Mouse (Mus musculus) B cell, adult 67 days (primary cell): Measurements from ENCODE around the gene Olfr669. TPM values are rescaled to one million over a fixed set of nuclear protein-coding genes. Genes with fewer than 3 reads are reported as not detected.

Experiments used
- total RNA-seq, 2 experiments: library from RNA; stranded (reverse); gene quantifications; 4 replicates each; pipeline ENCODE4 v1.2.4; 2023

Olfr669 gene
- total RNA-seq, result not detected

DNA sequence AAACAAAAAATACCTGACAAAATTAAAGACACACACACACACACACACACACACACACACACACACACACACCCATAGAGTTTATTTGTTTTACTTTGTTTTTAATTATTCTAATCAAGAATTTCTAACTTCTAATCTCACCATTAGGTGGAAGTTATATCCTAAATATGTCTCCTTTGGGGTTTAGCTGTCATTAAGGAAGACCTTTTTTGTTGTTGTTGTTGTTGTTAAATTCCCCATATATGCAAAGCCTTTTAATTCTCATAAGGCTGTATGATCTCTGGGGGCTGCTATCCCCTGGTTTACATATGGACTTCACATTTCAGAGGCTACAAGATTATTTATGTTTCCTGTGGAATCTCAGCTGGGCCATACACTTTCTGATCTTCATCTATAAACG is at the start of gene Olfr669:
TSS of gene Olfr669 (plus strand) at position 301 of the 400 bp plus-strand sequence.

DNA sequence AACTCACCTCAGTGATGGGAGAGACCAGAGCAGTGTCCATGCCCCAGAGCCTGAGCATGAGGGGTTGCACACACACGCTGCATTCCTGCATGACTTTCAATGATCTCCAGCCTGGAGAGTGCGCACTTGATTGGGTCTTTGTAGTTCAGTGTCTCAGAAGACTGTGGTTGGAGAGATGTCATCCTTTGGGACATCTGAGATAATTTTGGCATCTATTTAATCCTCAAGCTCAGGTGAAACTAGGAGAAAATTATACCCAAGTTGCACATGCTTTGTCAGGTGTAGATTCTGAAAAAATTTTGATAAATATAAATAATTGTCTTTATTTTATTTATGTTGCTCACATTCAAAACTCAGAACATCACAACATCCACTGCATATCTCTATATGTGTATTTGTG is 38.2 kb upstream of the Olfr669 start, which contains the start of gene Olfr666:
TSS of gene Olfr666 (minus strand) at position 101 of the 400 bp plus-strand sequence.

DNA sequence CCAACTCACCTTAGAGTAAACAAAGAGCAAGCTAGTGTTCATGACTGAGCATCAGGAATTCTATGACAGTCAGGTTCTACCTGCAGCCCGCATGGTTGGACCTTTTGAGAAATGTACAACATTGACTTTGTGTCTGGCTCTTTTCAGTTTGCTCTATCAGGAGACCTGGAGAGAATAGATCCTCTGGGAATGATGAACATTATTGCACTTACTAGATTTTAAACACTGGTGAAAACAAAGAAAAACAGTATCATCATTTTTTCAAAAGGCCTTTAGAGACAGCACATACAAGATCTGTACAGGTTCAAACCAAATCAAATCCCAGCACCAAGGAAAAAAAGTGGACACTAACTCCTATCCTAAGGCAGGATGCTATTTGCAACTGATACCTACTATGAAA is 12.7 kb upstream of the Olfr669 start, which contains the start of gene Olfr667:
TSS of gene Olfr667 (minus strand) at position 101 of the 400 bp plus-strand sequence.

DNA sequence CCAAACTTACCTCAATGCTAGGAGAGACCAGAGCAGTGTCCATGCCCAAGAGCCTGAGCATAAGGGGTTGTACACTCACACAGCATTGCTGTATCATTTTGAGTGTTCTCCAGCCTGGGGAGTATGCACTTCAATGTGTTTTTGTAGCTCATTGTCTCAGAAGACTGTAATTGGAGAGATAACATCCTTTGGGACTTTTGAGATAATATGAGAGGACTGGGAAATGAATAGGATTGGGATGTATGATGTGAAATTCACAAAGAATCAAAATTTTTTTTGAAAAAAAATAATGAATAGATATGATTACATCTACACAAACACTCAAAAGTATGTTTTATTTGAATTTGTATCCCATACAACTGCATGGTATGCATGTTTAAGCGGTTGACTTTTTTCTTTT is 6.1 kb upstream of the Olfr669 start, which contains the start of gene Olfr668:
TSS of gene Olfr668 (minus strand) at position 101 of the 400 bp plus-strand sequence.

GRCm38 (mm10) chr7:104962520-104962919 is 28.5 kb downstream of the Olfr669 start, which contains the start of gene Olfr670:
Olfr670 (minus strand) TSS chr7:104962620.

DNA sequence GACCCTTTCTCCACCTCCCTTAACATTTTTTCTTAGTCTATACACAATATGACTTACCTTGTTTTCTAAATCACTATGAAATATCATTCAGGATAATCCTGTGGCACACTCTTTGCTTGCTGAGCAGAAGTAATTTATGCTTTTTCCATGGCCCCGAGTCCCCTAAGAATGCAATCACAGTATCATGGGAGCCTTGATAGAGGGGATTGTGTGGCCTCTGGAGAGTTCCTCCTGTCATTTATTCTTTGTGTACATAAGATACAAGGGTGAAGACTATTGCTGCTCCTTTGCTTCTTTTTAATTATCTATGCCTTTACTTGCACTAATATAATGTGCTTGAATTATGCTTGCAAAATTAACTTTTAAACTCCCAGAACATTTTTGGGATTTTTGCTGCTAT is 45.0 kb downstream of the Olfr669 start, which contains the start of gene Olfr671:
TSS of gene Olfr671 (minus strand) at position 101 of the 400 bp plus-strand sequence.

Other genes with a start within 250 kb of the Olfr669 start
- gene Olfr661, start 247.7 kb upstream of the Olfr669 start, total RNA-seq, result not detected
- not detected for gene Usp17le, start 156.8 kb upstream of the Olfr669 start, total RNA-seq
- not detected for gene Usp17lb, start 91.6 kb upstream of the Olfr669 start, total RNA-seq
- not detected for gene Usp17la, start 77.2 kb upstream of the Olfr669 start, total RNA-seq
- not detected for gene Olfr665, start 56.2 kb upstream of the Olfr669 start, total RNA-seq
- gene Olfr666, start 38.3 kb upstream of the Olfr669 start, total RNA-seq, result not detected
- gene Olfr667, start 12.8 kb upstream of the Olfr669 start, total RNA-seq, result not detected
- gene Olfr668, start 6.2 kb upstream of the Olfr669 start, total RNA-seq, result not detected
- not detected for gene Olfr670, start 28.4 kb downstream of the Olfr669 start, total RNA-seq
- not detected for gene Olfr671, start 44.9 kb downstream of the Olfr669 start, total RNA-seq
- not detected for gene Olfr672, start 67.8 kb downstream of the Olfr669 start, total RNA-seq
- gene Olfr675, start 94.2 kb downstream of the Olfr669 start, total RNA-seq, result not detected
- not detected for gene Olfr676, start 98.5 kb downstream of the Olfr669 start, total RNA-seq
- not detected for gene Olfr677, start 117.1 kb downstream of the Olfr669 start, total RNA-seq
- gene Olfr678, start 130.2 kb downstream of the Olfr669 start, total RNA-seq, result not detected
- not detected for gene Olfr679, start 147.0 kb downstream of the Olfr669 start, total RNA-seq
- gene Olfr680-ps1, start 158.6 kb downstream of the Olfr669 start, total RNA-seq, result not detected
- not detected for gene Olfr681, start 182.6 kb downstream of the Olfr669 start, total RNA-seq
- not detected for gene Olfr683, start 212.8 kb downstream of the Olfr669 start, total RNA-seq
- gene Olfr684, start 229.4 kb downstream of the Olfr669 start, total RNA-seq, result not detected